Mouse (Mus musculus) lung, postnatal 0 days (tissue): ENCODE data around the gene Vwa3b.

ENCODE experiments used
- CTCF ChIP-seq: IDR thresholded peaks from 2 replicates; pipeline ENCODE4 v1.5.1; 2016; ENCODE audit warnings: antibody characterized with exemption, mild to moderate bottlenecking
- EP300 ChIP-seq: IDR thresholded peaks from 2 replicates; pipeline ENCODE4 v1.6.1; 2016; ENCODE audit warnings: antibody characterized with exemption, mild to moderate bottlenecking, control low read depth

- TF ChIP-seq CTCF, result no peak
- no peak for TF ChIP-seq EP300
Observed at GRCm38 (mm10) chr1:37231295-37231701, 204.9 kb downstream of the Vwa3b start.
